Comparison of ENCODE assay signal across 23 mouse cellular contexts in genomic region chr17:88346896-88347295, GRCm38 (mm10).
DNase-seq lines count a peak whose midpoint lies in the region; ATAC-seq and TF ChIP-seq lines count a peak whose summit lies in the region.
"Had no signal": no experiment of that assay in that cellular context is flagged by ENCODE, and none has a peak within 500 bp of the region (broad histone marks: within the 10 kb centered on the region; RNA-seq: fewer than 3 reads in every experiment).

No protein-coding gene starts in this region.

- no peak overlapping the region for H3K9ac ChIP-seq in ES-Bruce4 (ENCODE audit: low read depth, poor library complexity, severe bottlenecking)
- no peak overlapping the region for H3K9ac ChIP-seq in hindbrain, embryonic 14.5 days
- H3K9ac ChIP-seq: embryonic facial prominence, embryonic 12.5 days; embryonic facial prominence, embryonic 15.5 days; forebrain, embryonic 15.5 days; heart, embryonic 13.5 days; hindbrain, embryonic 15.5 days had no signal

- peaks cover 7% of the 10 kb centered on the region for H3K4me1 ChIP-seq in ES-Bruce4 (ENCODE audit: control insufficient read depth, insufficient read depth, low read length)
- no peaks in the 10 kb centered on the region for H3K4me1 ChIP-seq in hindbrain, embryonic 14.5 days (replicated peaks; ENCODE audit: control insufficient read depth, insufficient read depth, low read length)
- H3K4me1 ChIP-seq: embryonic facial prominence, embryonic 12.5 days; embryonic facial prominence, embryonic 15.5 days; heart, embryonic 13.5 days had no signal

- no peak for ATAC-seq in CD4-positive, CD25-positive, alpha-beta regulatory T cell, adult 4 months
- ATAC-seq in hindbrain, embryonic 14.5 days (ENCODE audit: low FRiP score) = no peak
- ATAC-seq: activated CD4-positive, CD25-positive, alpha-beta regulatory T cell, adult 4 months; forebrain, embryonic 15.5 days; intestine, postnatal 0 days had no signal

- no peak for TF ChIP-seq CTCF in ES-Bruce4 (IDR thresholded peaks at IDR 0.05; ENCODE audit: low read depth, low read length)

- 54% methylated on average over 3 of the region's 3 CpGs for WGBS in hindbrain, embryonic 14.5 days

- DNase-seq in R1 (ENCODE audit: low read depth, low spot score) = peak; percentile 95
- peak; percentile 10 for DNase-seq in splenic B cell, adult 2 months (ENCODE audit: low read depth, low spot score)
- DNase-seq in adrenal gland, postnatal 25 days = no peak
- no peak for DNase-seq in hindbrain, embryonic 14.5 days (ENCODE audit: low spot score)
- DNase-seq: adrenal gland, adult 8-10 months; adrenal gland, postnatal 36 days; cerebellum, adult 11 months; cerebellum, adult 9-11 months; cerebellum, postnatal 25 days; gastrocnemius, postnatal 25 days; heart, adult 18-20 months; heart, postnatal 14 days; heart, postnatal 4 days; kidney, adult 2 months had no signal

- H3K27me3 ChIP-seq in ES-Bruce4 (ENCODE audit: control insufficient read depth, insufficient read depth, low read length, poor library complexity, severe bottlenecking) = no peaks in the 10 kb centered on the region
- no peaks in the 10 kb centered on the region for H3K27me3 ChIP-seq in splenic B cell, adult 2 months (ENCODE audit: control insufficient read depth, insufficient read depth, low read length, poor library complexity, severe bottlenecking)
- H3K27me3 ChIP-seq in hindbrain, embryonic 14.5 days (ENCODE audit: control insufficient read depth, insufficient read depth, low read length) = no peaks in the 10 kb centered on the region
- H3K27me3 ChIP-seq: embryonic facial prominence, embryonic 12.5 days; embryonic facial prominence, embryonic 15.5 days; forebrain, embryonic 15.5 days; heart, embryonic 13.5 days; hindbrain, embryonic 15.5 days had no signal

- TF ChIP-seq POLR2A in ES-Bruce4 (IDR thresholded peaks at IDR 0.05; ENCODE audit: insufficient read depth, low read length) = no peak

- TF ChIP-seq EP300 in ES-Bruce4 (IDR thresholded peaks at IDR 0.05; ENCODE audit: insufficient read depth, low read depth, low read length) = peak; percentile 97

- no peak overlapping the region for H3K4me2 ChIP-seq in hindbrain, embryonic 14.5 days (replicated peaks)
- H3K4me2 ChIP-seq: embryonic facial prominence, embryonic 12.5 days; embryonic facial prominence, embryonic 15.5 days; forebrain, embryonic 15.5 days; heart, embryonic 13.5 days; hindbrain, embryonic 15.5 days had no signal

- no peaks in the 10 kb centered on the region for H3K9me3 ChIP-seq in ES-Bruce4 (replicated peaks; ENCODE audit: control insufficient read depth, insufficient read depth, low read length, poor library complexity, severe bottlenecking)
- no peaks in the 10 kb centered on the region for H3K9me3 ChIP-seq in hindbrain, embryonic 14.5 days (ENCODE audit: control insufficient read depth, low read length)
- H3K9me3 ChIP-seq: embryonic facial prominence, embryonic 12.5 days; embryonic facial prominence, embryonic 15.5 days; forebrain, embryonic 15.5 days; heart, embryonic 13.5 days; hindbrain, embryonic 15.5 days had no signal

- H3K4me3 ChIP-seq in ES-Bruce4 (ENCODE audit: low read depth, low read length) = no peak overlapping the region
- H3K4me3 ChIP-seq in hindbrain, embryonic 14.5 days (replicated peaks; ENCODE audit: low read length) = no peak overlapping the region
- H3K4me3 ChIP-seq: embryonic facial prominence, embryonic 12.5 days; embryonic facial prominence, embryonic 15.5 days; forebrain, embryonic 15.5 days; heart, embryonic 13.5 days; hindbrain, embryonic 15.5 days had no signal

- peak overlapping the region; percentile 84 for H3K27ac ChIP-seq in ES-Bruce4 (ENCODE audit: insufficient read depth, low read length)
- no peak overlapping the region for H3K27ac ChIP-seq in hindbrain, embryonic 14.5 days
- H3K27ac ChIP-seq: embryonic facial prominence, embryonic 12.5 days; embryonic facial prominence, embryonic 15.5 days; forebrain, embryonic 15.5 days; heart, embryonic 13.5 days; hindbrain, embryonic 15.5 days had no signal

- no peaks in the 10 kb centered on the region for H3K36me3 ChIP-seq in ES-Bruce4 (ENCODE audit: control insufficient read depth, insufficient read depth, low read length, poor library complexity, severe bottlenecking)
- no peaks in the 10 kb centered on the region for H3K36me3 ChIP-seq in splenic B cell, adult 2 months (ENCODE audit: control insufficient read depth, insufficient read depth, low read length, poor library complexity, severe bottlenecking)
- no peaks in the 10 kb centered on the region for H3K36me3 ChIP-seq in hindbrain, embryonic 14.5 days (replicated peaks; ENCODE audit: control insufficient read depth, insufficient read depth)
- H3K36me3 ChIP-seq: embryonic facial prominence, embryonic 12.5 days; embryonic facial prominence, embryonic 15.5 days; forebrain, embryonic 15.5 days; heart, embryonic 13.5 days; hindbrain, embryonic 15.5 days had no signal

Comparison
In these comparisons a context has a peak if more than half of its experiments do, and no peak if none do; other contexts are left out.
1. DNase-seq: peak in R1 (single experiment) and splenic B cell, adult 2 months (single experiment); none in adrenal gland, postnatal 25 days (single experiment) and hindbrain, embryonic 14.5 days (single experiment).